Mouse (Mus musculus) embryonic facial prominence, embryonic 11.5 days (tissue): Measurements from ENCODE around the gene Syt1. TPM values are rescaled to one million over a fixed set of nuclear protein-coding genes. Genes with fewer than 3 reads are reported as not detected.

Experiments
- ATAC-seq: fragments of 200-750 bp; cut with Nextera tagmentation; replicated peaks from 2 replicates; pipeline ENCODE4 v1.8.0; 2017; ENCODE audit warnings: low read depth; ENCODE audit not compliant: insufficient number of reproducible peaks, low FRiP score, low TSS enrichment
- DNase-seq: peaks from one replicate; pipeline ENCODE4 v3.0.0-alpha.2; 2015; ENCODE audit warnings: low spot score
- H3K27ac ChIP-seq: fragments of 300-500 bp; sonication (generic); replicated peaks from 2 replicates; pipeline ENCODE4 v1.5.1; 2014; ENCODE audit warnings: mild to moderate bottlenecking, low read depth, low read length, control low read depth
- H3K27me3 ChIP-seq: fragments of 300-500 bp; sonication (generic); 2 replicates; pipeline ENCODE4 v1.6.1; 2014; ENCODE audit warnings: mild to moderate bottlenecking, low read length, moderate library complexity, mixed read lengths; ENCODE audit not compliant: control insufficient read depth, insufficient read depth
- H3K36me3 ChIP-seq: fragments of 300-500 bp; sonication (generic); replicated peaks from 2 replicates; pipeline ENCODE4 v1.6.1; 2014; ENCODE audit warnings: low read depth, mild to moderate bottlenecking, low read length, moderate library complexity, mixed read lengths; ENCODE audit not compliant: control insufficient read depth, insufficient read depth
- H3K4me1 ChIP-seq: fragments of 300-500 bp; sonication (generic); 2 replicates; pipeline ENCODE4 v1.6.1; 2014; ENCODE audit warnings: low read length, mixed read lengths; ENCODE audit not compliant: control insufficient read depth, insufficient read depth
- H3K4me2 ChIP-seq: fragments of 300-500 bp; sonication (generic); 2 replicates; pipeline ENCODE4 v1.6.1; 2014; ENCODE audit warnings: low read depth, mild to moderate bottlenecking, control low read depth, low read length, moderate library complexity
- H3K4me3 ChIP-seq: fragments of 300-500 bp; sonication (generic); 2 replicates; pipeline ENCODE4 v1.5.1; 2014; ENCODE audit warnings: low read depth, low read length, control low read depth
- H3K9ac ChIP-seq: fragments of 300-500 bp; sonication (generic); replicated peaks from 2 replicates; pipeline ENCODE4 v1.6.1; 2014; ENCODE audit warnings: mild to moderate bottlenecking, control low read depth, low read length
- H3K9me3 ChIP-seq: fragments of 300-500 bp; sonication (generic); replicated peaks from 2 replicates; pipeline ENCODE4 v1.6.1; 2016; ENCODE audit warnings: mild to moderate bottlenecking, low read length, inconsistent platforms, mixed read lengths; ENCODE audit not compliant: control insufficient read depth
- WGBS: fragments of 180-500 bp; shearing (Covaris S2); extraction: QIAGEN DNeasy Blood & Tissue Kit; methylation state at CpG from one replicate; pipeline ENCODE4 v1.1.7; 2014; 5-methylcytosine and 5-hydroxymethylcytosine counted together
- polyA plus RNA-seq: library from polyadenylated mRNA; unstranded; fragments of >200 nt; fragmentation: Nextera tagmentation; extraction: Ambion mirVana; gene quantifications from 2 replicates; pipeline ENCODE4 v1.2.1, GENCODE M21; 2014

Gene Syt1
- polyA plus RNA-seq, 1 experiment from 2014 or later: 7.1 TPM

DNA sequence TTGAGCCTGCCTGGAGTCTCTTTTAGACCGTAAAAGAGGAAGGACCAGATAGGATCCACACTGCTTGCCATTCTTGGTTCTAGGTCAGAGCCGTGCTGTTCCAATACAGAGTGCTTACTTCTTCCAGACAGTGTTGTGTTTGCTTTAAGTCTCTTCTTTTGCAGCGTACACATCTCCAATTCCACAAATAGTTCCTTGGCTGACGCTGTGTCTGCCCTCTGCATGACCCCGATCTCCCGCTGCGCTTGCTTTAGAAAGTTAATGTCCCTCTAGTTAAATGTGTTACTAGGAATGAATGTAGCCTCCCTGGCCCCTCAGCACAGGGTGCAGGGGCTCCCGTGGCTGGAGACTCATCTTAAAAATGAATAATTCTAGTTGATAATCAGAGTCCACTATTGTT, 442.6 kb downstream of the Syt1 start:
- DNase-seq (peak; percentile 54), ATAC-seq (0 out of 2 replicates have a peak, but pooled peaks have one; percentile 31)
- H3K4me1 ChIP-seq: no peaks in the 10 kb centered on the region
- 13% methylated on average over 8 of the region's 8 CpGs for WGBS
- H3K27me3 ChIP-seq: no peaks in the 10 kb centered on the region
- H3K9ac ChIP-seq: no peak overlapping the region
- no peak overlapping the region for H3K4me3 ChIP-seq
- no peak overlapping the region for H3K4me2 ChIP-seq
- H3K9me3 ChIP-seq: no peaks in the 10 kb centered on the region
- H3K27ac ChIP-seq: no peak overlapping the region
- H3K36me3 ChIP-seq: no peaks in the 10 kb centered on the region

- H3K9ac ChIP-seq: no peak overlapping the region
- H3K9me3 ChIP-seq: no peaks in the 10 kb centered on the region
- no peaks in the 10 kb centered on the region for H3K36me3 ChIP-seq
- 93% methylated on average over 6 of the region's 6 CpGs for WGBS
- H3K4me2 ChIP-seq: no peak overlapping the region
- no peaks in the 10 kb centered on the region for H3K27me3 ChIP-seq
- no peak overlapping the region for H3K4me3 ChIP-seq
- ATAC-seq: no peak
- DNase-seq: no peak
- no peak overlapping the region for H3K27ac ChIP-seq
- no peaks in the 10 kb centered on the region for H3K4me1 ChIP-seq
Observed at GRCm38 (mm10) chr10:108567456-108567855, 443.3 kb downstream of the Syt1 start.

DNA sequence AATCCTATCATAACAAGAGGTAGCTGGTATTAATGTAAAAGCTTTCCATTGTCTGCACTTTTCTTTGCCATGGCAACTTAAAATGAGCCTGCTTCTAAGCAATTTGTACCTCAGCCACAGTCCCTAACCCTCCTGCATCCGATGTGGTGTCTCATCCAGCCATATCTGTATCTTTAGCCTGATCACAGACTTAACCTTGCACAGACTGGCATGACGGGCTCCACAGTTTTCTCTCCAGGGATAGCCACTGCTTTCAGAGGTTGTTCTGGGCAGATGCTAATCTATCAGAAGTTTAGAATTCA, 451.2 kb downstream of the Syt1 start:
- no peaks in the 10 kb centered on the region for H3K27me3 ChIP-seq
- ATAC-seq: no peak
- no peaks in the 10 kb centered on the region for H3K36me3 ChIP-seq
- no peaks in the 10 kb centered on the region for H3K9me3 ChIP-seq
- WGBS: 81% methylated on average over 2 of the region's 2 CpGs
- no peak overlapping the region for H3K9ac ChIP-seq
- no peak overlapping the region for H3K27ac ChIP-seq
- no peak for DNase-seq
- H3K4me1 ChIP-seq: no peaks in the 10 kb centered on the region
- no peak overlapping the region for H3K4me3 ChIP-seq
- H3K4me2 ChIP-seq: no peak overlapping the region

DNA sequence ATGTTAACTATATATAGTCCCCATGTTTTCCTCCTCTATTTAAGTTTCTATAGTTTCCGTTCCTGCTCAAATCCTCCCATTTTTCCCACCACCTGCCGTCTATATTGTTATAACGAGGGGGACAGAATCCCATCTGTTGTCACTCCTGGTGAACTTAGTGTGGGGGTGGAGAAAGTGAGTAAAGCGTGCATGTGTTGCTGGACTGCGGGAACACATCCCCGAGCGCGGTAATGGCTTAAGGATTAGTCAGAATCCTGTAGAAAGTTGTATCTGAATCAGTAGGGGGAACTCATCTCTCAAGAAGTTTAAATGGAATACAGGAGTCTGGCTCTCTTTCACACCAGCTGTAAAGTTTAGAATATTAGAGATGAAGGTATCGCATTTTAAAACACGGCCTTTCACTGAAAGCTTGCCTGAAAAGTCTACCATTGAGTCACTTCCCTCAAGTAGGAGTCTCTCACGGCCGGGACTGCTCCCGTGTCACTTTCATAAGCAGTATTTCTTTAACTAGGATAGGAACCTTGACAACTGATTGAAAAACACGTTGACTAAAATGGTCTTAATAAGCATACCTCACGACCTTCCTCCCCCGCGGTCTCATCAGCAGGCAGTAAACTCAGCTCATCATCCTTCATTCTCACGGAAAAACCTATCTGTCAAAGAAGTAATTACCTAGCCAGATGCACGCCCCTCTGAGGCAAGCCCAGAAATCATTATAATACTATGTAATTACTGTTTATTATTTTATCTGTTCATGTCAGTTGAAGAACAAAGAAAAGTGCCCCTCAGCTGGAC, 451.8 kb downstream of the Syt1 start:
- H3K4me1 ChIP-seq: no peaks in the 10 kb centered on the region
- H3K9me3 ChIP-seq: no peaks in the 10 kb centered on the region
- H3K27me3 ChIP-seq: no peaks in the 10 kb centered on the region
- DNase-seq: no peak
- 0 out of 2 replicates have a peak, but pooled peaks have one; percentile 18 for ATAC-seq
- H3K27ac ChIP-seq: no peak overlapping the region
- H3K4me2 ChIP-seq: no peak overlapping the region
- H3K36me3 ChIP-seq: no peaks in the 10 kb centered on the region
- H3K9ac ChIP-seq: no peak overlapping the region
- 81% methylated on average over 19 of the region's 19 CpGs for WGBS
- no peak overlapping the region for H3K4me3 ChIP-seq

GRCm38 (mm10) chr10:108552544-108552943, 458.2 kb downstream of the Syt1 start:
- Histone ChIP-seq H3K9me3 (no peaks in the 10 kb centered on the region), H3K9ac (no peak overlapping the region), H3K4me1 (no peaks in the 10 kb centered on the region), H3K4me2 (no peak overlapping the region), H3K36me3 (no peaks in the 10 kb centered on the region), H3K4me3 (no peak overlapping the region), H3K27me3 (no peaks in the 10 kb centered on the region), H3K27ac (no peak overlapping the region)
- no peak for DNase-seq
- WGBS: 90% methylated on average over 6 of the region's 6 CpGs
- no peak for ATAC-seq

- H3K9me3 ChIP-seq: no peaks in the 10 kb centered on the region
- H3K4me3 ChIP-seq: no peak overlapping the region
- WGBS: 92% methylated on average over 3 of the region's 3 CpGs
- no peaks in the 10 kb centered on the region for H3K4me1 ChIP-seq
- no peak overlapping the region for H3K4me2 ChIP-seq
- H3K27ac ChIP-seq: no peak overlapping the region
- H3K9ac ChIP-seq: no peak overlapping the region
- no peaks in the 10 kb centered on the region for H3K36me3 ChIP-seq
- DNase-seq: no peak
- no peak for ATAC-seq
- H3K27me3 ChIP-seq: no peaks in the 10 kb centered on the region
Observed at GRCm38 (mm10) chr10:108545715-108546114, 465.1 kb downstream of the Syt1 start.

DNA sequence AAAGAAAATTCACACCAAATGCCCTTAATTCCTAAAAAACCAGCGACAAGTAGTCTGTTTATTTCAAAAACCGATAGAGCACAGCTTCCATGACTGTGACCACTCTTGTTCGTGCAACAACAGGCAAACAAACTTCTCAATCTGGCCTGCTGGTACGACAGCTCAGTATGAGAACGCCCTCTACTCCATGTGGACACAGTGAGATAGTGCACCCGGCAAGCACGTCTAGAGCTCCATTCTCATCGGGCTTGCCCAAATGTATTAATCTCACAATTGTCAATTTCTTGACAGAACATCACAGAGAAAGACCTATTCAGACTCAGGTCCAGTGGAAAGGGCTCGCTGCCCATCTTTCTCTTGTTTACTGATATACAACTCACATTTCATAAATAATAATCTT, 469.2 kb downstream of the Syt1 start:
- H3K27ac ChIP-seq: no peak overlapping the region
- no peak overlapping the region for H3K9ac ChIP-seq
- H3K9me3 ChIP-seq: no peaks in the 10 kb centered on the region
- H3K27me3 ChIP-seq: no peaks in the 10 kb centered on the region
- H3K4me1 ChIP-seq: no peaks in the 10 kb centered on the region
- no peak overlapping the region for H3K4me3 ChIP-seq
- no peaks in the 10 kb centered on the region for H3K36me3 ChIP-seq
- WGBS: 83% methylated on average over 9 of the region's 9 CpGs
- ATAC-seq: no peak
- no peak overlapping the region for H3K4me2 ChIP-seq
- DNase-seq: no peak

DNA sequence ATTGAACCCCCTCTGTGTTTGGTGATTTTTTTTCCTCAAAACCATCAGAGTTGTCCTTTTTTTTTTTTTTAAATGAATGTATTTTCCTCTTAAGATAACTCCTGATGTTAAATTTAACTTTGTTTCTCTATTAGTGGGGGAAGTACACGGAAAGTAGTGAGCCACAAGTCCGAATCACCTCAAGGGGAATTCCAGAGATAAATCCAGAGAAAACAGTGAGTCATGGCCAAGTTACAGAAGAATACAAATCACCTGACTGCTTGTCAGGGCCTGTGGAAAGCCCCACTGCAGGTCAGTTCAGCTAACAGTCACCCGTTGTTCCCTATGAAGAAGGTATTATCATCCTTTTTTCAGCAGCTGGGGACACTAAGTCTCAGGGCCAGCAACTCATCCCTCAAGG, 472.2 kb downstream of the Syt1 start:
- ATAC-seq: no peak
- no peaks in the 10 kb centered on the region for H3K27me3 ChIP-seq
- 80% methylated on average over 3 of the region's 3 CpGs for WGBS

More for the DNA sequence above, 472.2 kb downstream of the Syt1 start:
- Histone ChIP-seq H3K9me3 (no peaks in the 10 kb centered on the region), H3K4me1 (no peaks in the 10 kb centered on the region), H3K27ac (no peak overlapping the region), H3K36me3 (no peaks in the 10 kb centered on the region), H3K4me3 (no peak overlapping the region), H3K9ac (no peak overlapping the region), H3K4me2 (no peak overlapping the region)
- no peak for DNase-seq
